Mouse (Mus musculus) adrenal gland, postnatal 10 days (tissue): ENCODE measurements around the gene 2510039O18Rik. TPM values are rescaled to one million over a fixed set of nuclear protein-coding genes. Genes with fewer than 3 reads are reported as not detected.

Experiments
- DNase-seq: peaks from one replicate; pipeline ENCODE4 v3.0.0; 2021; ENCODE audit warnings: mixed read lengths
- total RNA-seq, 2 experiments: library from RNA; stranded (reverse); gene quantifications; 2 replicates each; pipeline ENCODE4 v1.2.3; 2021

Gene 2510039O18Rik
- total RNA-seq, 2 experiments from 2014 or later, result 43.4 to 44.7 TPM

DNA sequence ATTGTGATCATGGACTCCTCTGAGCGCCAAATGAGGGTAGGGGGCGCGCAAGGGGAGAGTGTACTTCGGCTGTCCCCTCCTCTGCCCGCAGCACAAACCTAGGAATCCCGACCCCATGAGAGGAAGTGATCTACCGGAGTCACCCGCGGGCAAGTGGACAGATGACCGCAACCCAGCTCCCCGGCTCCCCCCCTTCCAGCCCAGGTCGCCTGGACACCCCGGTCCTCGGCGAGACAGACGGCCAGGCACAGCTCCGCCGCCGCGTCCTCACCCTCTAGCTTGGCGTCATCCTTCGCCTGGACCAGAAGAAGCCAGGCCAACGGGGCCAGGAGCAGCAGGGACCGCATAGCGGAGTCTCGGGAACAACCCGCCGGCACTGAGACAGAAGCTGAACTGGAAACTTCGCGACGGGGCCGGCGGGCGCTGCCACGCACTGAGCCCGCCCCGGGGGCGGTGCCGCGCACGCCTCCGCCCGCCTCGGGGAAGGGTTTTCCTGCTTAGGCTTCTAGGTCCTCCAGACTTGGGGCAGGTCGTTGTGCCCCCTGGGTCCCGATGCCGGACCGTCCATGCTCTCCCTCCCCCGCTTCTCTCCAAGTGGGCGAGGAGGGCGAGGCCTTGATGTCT lies 4.3 kb upstream of the 2510039O18Rik start, which contains the start of gene Plod1:
Gene Plod1, minus strand, starts transcription at position 437 of the 624 bp plus-strand sequence.
- DNase-seq, result peak; percentile 92

DNA sequence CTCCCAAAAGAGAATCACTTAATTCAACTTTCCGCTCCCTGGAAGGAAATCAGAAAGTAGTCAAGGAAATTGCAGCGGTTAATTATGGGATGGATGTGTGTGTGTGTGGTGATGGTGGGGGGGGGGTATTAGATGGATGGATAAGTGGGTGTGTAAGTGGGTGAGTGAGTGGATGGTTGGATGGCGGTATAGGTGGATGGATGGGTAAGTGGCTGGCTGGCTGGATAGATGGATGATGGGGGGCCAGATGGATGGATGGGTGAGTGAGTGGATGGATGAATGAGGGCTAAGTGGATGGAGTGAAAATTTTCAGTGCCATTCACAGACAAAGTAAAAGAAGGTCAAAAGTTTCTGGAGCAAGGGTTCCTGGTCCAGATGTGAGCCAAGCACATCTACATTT lies 3.7 kb upstream of the 2510039O18Rik start:
- no peak for DNase-seq

DNA sequence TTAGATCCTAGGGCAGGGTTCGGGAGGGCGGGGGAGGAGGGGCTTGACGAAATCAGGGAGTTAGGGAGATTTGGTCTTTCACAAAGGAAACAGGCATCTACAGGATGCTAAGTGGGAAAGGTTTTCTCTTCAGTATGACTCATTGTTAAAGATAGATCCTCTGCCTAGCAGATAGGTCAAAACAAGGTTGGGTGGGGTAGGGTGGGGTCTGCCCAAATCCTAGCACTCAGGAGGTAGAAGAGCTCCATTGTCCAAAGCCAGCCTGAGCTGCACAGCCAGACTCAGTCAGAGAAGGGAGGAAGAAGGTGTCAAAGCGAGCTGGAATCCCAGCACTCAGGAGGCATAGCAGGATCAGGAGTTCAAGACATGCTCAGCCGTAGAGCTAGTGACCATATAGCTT lies 3.2 kb upstream of the 2510039O18Rik start:
- no peak for DNase-seq

DNA sequence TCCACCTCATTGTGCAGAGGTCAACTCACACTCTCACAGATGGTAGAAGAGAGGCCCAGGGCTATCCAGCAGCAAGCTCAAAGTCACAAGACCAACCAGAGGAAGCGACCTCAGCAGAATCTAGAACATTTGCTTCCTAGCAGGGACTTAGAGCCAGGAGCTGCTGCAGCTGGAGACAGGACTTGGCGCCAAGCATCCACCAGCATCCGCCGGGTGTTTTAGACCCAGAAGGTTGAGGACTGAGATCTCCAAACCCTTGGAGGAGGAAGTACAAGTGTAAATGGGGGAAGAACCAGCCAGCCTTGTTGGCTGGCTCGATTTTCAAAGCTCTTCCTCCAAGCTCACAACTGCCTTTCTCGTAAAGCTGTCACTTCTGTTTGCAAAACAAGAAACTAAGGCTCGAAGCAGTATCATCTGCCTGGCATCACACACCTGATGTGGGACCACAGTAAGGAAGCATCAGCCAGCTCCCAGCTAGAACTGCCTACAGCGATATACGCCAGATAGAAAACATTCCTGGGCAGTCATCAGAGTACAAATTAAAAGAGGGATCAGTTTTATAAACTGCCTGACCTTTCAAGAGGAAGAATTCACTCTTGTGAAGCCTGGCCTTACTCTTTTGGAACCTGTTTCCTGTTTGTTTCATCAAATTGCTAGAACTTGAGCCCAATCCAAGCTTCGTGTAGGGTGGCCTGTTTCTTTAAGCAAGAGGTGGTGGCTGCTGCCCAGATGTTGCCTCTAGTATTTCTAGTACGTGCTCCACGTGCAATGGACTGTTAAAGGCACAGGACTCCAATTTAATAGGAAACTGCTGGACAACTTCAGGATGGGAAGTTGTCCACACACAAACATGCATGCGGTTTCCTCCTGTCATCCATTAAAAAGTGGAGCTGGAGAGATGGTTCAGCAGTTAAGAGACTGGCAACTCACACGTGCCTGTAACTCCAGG lies 2.3 kb upstream of the 2510039O18Rik start:
- peak; percentile 55 for DNase-seq

- DNase-seq, result no peak
These were observed 584 bp upstream of the 2510039O18Rik start for GRCm38 (mm10) chr4:147940111-147940510.

DNA sequence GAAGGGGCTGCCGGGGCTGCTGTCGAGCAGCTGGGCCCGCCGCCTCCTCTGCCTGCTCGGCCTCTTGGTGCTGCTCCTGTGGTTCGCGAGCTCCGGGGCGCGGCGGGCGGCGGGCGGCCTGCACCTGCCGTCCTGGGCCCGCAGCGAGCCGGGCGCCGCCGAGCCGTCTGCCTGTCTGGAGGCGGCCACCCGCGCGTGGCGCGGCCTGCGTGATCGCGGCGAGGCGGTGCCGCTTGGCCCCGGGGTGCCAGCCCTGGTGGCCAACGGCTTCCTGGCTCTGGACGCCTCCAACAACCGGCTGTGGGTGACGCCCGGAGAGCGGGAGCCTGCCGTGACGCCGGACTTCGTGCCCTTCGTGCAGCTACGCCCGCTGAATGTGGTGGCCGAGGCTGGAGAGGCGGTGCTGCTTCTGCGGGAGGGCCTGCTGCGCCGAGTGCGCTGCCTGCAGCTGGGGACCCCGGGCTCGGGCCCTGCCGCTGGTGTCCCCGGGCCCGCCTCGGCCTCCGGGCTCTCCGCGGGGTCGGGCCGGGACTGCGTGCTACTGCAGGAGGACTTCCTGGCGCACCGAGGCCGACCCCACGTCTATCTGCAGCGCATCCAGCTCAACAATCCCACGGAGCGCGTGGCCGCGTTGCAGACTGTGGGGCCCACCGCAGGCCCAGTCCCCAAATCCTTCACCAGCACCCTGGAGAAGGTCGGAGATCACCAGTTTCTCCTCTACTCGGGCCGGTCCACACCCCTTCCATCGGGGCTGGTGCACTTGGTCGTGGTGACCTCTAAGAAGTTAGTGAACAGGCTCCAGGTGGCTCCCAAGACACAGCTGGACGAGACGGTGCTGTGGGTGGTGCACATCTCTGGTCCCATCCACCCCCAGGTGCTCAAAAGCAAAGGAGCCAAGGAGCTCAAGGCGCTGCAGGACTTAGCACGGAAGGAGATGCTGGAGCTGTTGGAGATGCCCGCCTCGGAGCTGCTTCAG lies 638 bp downstream of the 2510039O18Rik start:
- peak; percentile 41 for DNase-seq

GRCm38 (mm10) chr4:147943005-147943404 lies 2.3 kb downstream of the 2510039O18Rik start:
- DNase-seq, result no peak

DNA sequence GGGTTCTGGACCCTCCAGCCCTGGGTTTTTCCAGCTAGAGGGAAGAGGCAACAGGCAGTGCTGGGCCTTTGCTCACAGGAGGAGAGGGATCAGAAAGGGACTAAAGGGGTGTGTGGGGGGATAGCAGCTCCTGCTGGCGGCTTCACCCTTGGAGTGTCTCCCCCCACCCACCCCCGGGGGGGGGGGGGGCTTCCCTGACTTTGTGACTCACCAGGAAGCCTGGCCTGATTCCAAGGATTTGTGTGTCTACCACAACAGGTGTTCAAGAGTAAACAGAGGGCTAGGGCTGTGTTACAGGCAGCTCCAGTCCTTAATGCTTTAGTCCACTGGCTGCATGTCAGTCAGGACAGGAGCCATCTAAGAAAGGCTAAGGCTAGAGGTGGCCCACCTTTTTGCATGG lies 6.8 kb downstream of the 2510039O18Rik start:
- DNase-seq, result no peak

- DNase-seq, result no peak
These were observed 12.9 kb downstream of the 2510039O18Rik start for GRCm38 (mm10) chr4:147953590-147953989.

- DNase-seq, result peak; percentile 53
These were observed 16.4 kb downstream of the 2510039O18Rik start for GRCm38 (mm10) chr4:147957141-147957540.

DNA sequence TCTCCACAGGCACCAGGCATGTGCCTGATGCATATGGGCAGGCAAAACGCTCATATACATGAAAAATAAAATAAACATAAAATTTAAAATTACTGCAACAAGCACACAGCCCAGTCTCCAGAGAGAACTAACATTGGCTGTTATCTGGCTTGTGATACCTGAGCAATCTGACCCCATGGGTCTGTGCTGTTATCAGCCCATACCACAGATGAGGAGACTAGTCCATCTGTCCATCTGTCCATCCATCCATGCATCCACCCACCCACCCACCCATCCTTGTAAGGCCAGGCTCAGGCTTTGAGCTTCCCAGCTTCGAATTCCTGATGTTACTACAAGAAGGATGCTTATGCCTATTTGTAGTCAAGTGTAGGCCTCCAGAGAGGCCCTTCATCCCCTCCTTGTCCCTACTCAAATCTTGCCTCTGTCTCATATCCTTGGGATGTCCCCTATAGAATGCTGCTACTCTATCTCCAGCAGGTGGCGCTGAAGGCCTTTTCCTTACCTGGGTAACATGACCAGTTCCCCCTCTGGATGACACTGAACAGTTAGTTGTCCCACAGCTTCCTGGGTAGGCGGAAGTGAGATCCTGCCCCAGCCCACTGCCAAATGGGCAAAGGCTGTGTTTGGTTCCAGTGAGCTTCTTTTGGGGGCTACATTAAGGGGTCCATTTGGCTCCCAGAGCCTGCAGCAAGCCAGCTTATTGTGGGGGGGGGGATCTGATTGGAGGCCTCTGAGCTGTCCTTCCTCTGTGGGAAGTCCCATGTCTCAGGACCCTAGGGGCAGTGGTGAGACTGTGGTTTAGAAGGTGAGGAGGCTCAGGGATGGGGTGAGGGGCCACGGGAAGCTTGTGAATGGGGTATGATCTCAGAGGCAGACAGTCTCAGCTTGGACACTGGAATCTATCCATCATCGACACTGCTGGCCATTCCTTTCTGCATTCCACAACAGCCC lies 19.5 kb downstream of the 2510039O18Rik start:
- DNase-seq, result peak; percentile 83

DNA sequence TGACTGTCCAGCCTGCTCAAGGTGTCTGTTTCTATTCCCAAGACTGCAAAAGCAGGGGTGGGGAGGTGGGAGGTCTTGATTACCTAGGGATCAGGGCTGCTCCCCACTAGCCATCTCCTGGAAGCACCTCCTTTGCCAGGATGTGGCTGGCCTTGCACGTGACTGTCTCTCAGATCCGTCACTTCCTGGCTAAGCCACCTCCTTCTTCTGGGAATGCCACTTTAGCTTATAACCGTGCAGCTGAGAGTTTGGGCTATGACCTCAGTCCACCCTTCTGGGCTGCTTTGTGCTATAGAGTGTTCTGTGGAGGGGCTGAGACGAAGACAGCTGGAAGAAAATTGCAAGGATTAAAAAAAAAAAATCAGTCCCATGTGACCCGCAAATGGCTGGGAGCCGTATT lies 22.1 kb downstream of the 2510039O18Rik start:
- DNase-seq, result no peak

DNA sequence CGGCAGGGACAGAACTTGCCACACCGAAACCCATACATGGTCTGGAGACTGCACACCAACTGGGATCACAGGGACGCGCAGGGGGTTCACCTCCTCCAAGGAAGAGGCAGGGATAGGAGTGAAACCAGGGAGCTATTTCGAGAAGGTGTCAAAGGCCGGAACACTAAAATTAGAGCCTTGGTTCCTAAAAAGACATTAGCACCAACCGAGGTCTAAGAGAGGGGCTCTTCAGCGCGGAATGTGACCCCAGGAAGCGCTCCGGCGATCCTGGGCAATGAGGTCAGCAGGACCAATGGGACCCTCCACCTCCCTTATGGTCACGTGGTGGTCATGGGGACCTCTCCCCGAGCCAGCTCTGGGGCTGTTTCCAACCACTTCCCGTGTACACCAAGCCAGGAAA lies 22.9 kb downstream of the 2510039O18Rik start:
- no peak for DNase-seq

DNA sequence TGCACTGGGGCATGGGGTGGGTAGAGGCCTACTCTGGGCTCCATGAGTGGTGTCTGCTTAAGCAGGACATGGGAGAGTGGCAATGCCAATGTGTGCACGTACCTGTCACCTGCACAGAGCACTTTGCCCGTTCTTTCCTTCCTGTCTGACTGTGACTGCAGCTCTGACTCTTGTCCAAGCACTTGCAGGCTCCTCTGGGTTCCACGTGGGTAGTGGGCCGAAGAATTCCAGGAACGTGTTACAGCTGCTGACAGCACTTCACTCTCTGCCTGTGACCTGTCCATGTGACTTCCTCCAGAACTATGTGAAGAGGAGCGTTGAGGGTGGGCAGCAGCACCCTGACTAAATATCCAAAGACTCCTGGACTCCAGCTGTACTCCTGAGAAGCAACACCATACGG lies 25.0 kb downstream of the 2510039O18Rik start:
- DNase-seq, result no peak

GRCm38 (mm10) chr4:147968816-147969215 lies 28.1 kb downstream of the 2510039O18Rik start:
- no peak for DNase-seq

DNA sequence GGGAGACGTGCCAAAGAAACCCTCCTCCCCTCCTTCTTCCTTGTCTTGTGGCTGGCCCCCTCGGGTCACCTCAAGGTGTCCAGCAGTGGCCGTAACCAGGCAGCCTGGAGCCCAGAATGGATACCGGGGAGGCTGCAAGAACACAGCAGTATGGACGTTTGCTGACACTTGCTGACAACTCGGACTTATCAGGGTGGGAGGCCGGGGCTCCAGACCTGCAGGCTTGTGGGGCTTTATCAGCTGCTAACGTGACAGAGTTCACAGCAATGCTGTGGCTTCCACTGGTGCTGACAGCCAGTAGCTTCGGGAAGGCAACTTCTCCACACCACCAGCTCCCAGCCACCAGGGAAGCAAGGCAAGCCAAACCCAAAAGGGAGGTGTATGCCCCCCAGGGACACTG lies 28.6 kb downstream of the 2510039O18Rik start:
- no peak for DNase-seq

- no peak for DNase-seq
These were observed 35.5 kb downstream of the 2510039O18Rik start for GRCm38 (mm10) chr4:147976237-147976636.

DNA sequence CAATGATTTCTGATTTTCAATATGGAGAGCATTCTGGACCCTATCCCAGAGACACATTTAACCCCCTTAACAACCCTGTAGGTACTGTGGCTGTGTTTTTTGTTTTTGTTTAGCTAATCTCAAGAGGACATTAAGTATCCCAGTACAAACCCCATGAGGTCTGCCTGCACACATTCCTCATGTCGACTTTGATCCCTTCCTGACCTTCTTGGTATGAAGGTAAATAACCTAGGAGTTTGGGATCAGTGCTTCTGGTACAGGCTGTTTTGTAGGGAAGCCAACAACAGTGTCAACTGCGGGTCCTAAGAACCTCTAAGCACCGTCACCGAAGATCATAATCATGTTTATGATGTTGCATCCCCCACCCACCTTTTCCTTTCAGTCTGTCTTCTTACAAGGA lies 37.0 kb downstream of the 2510039O18Rik start:
- no peak for DNase-seq

- DNase-seq, result no peak
These were observed 37.7 kb downstream of the 2510039O18Rik start for GRCm38 (mm10) chr4:147978391-147978790.

- no peak for DNase-seq
These were observed 38.8 kb downstream of the 2510039O18Rik start for GRCm38 (mm10) chr4:147979441-147979860.
